Mouse (Mus musculus) intestine, postnatal 0 days (tissue): ENCODE measurements around the gene D11Wsu47e. TPM values are rescaled to one million over a fixed set of nuclear protein-coding genes. Genes with fewer than 3 reads are reported as not detected.
"Not testable (repeated sequence)": the region's sequence is repeated elsewhere in the genome, so short reads cannot be mapped to it uniquely, and the experiment has no call there.

Experiments used
- ATAC-seq: fragments of 200-750 bp; cut with Nextera tagmentation; 2 replicates; pipeline ENCODE4 v1.8.0; 2017; ENCODE audit warnings: mild to moderate bottlenecking, moderate TSS enrichment, moderate library complexity
- H3K27ac ChIP-seq: fragments of 300-500 bp; sonication (generic); 2 replicates; pipeline ENCODE4 v1.5.1; 2014; ENCODE audit warnings: mild to moderate bottlenecking, low read depth, low read length, moderate library complexity
- H3K27me3 ChIP-seq: fragments of 300-500 bp; sonication (generic); replicated peaks from 2 replicates; pipeline ENCODE4 v1.6.1; 2014; ENCODE audit warnings: low read length, mixed read lengths; ENCODE audit not compliant: control insufficient read depth, insufficient read depth
- H3K36me3 ChIP-seq: fragments of 300-500 bp; sonication (generic); 2 replicates; pipeline ENCODE4 v1.6.1; 2014; ENCODE audit warnings: mild to moderate bottlenecking, moderate library complexity; ENCODE audit not compliant: control insufficient read depth, insufficient read depth
- H3K4me1 ChIP-seq: fragments of 300-500 bp; sonication (generic); replicated peaks from 2 replicates; pipeline ENCODE4 v1.6.1; 2014; ENCODE audit warnings: antibody characterized with exemption, low read length, mixed read lengths; ENCODE audit not compliant: control insufficient read depth, insufficient read depth
- H3K4me2 ChIP-seq: fragments of 300-500 bp; sonication (generic); replicated peaks from 2 replicates; pipeline ENCODE4 v1.6.1; 2014; ENCODE audit warnings: low read depth, mild to moderate bottlenecking, moderate library complexity
- H3K4me3 ChIP-seq: fragments of 300-500 bp; sonication (generic); 2 replicates; pipeline ENCODE4 v1.5.1; 2014; ENCODE audit warnings: low read depth, low read length
- H3K9ac ChIP-seq: fragments of 300-500 bp; sonication (generic); 2 replicates; pipeline ENCODE4 v1.6.1; 2014; ENCODE audit warnings: mild to moderate bottlenecking, low read depth, low read length
- H3K9me3 ChIP-seq: fragments of 300-500 bp; sonication (generic); 2 replicates; pipeline ENCODE4 v1.6.1; 2016; ENCODE audit warnings: mixed run types; ENCODE audit not compliant: control insufficient read depth
- CTCF ChIP-seq: sonication (generic); IDR thresholded peaks from 2 replicates; pipeline ENCODE4 v1.5.1; 2016; ENCODE audit warnings: low read depth, mild to moderate bottlenecking, control low read depth, antibody characterized with exemption, moderate library complexity
- WGBS: fragments of 180-500 bp; shearing (Covaris S2); extraction: QIAGEN DNeasy Blood & Tissue Kit; methylation state at CpG from one replicate; pipeline ENCODE4 v1.1.7; 2014; 5-methylcytosine and 5-hydroxymethylcytosine counted together
- polyA plus RNA-seq: library from polyadenylated mRNA; unstranded; fragments of >200 nt; fragmentation: Nextera tagmentation; extraction: Ambion mirVana; gene quantifications from 2 replicates; pipeline ENCODE4 v1.2.1, GENCODE M21; 2015

D11Wsu47e gene
- polyA plus RNA-seq, 1 experiment from 2014 or later = 9.0 TPM

- WGBS = 87% methylated on average over 18 of the region's 18 CpGs
- no peaks in the 10 kb centered on the region for H3K27me3 ChIP-seq
- H3K36me3 ChIP-seq = peaks cover 71% of the 10 kb centered on the region
- no peak overlapping the region for H3K9ac ChIP-seq
- TF ChIP-seq CTCF = no peak
- no peaks in the 10 kb centered on the region for H3K9me3 ChIP-seq
- H3K4me2 ChIP-seq = no peak overlapping the region
- no peak overlapping the region for H3K4me3 ChIP-seq
- H3K4me1 ChIP-seq = no peaks in the 10 kb centered on the region
- no peak overlapping the region for H3K27ac ChIP-seq
- ATAC-seq = no peak
Observed at GRCm38 (mm10) chr11:113654561-113655270, 29.5 kb upstream of the D11Wsu47e start.

- no peak for ATAC-seq
- H3K36me3 ChIP-seq = peaks cover 86% of the 10 kb centered on the region
- WGBS = 86% methylated on average over 8 of the region's 8 CpGs
Observed at GRCm38 (mm10) chr11:113656511-113656932, 27.7 kb upstream of the D11Wsu47e start.

GRCm38 (mm10) chr11:113657221-113657620 lies 27.0 kb upstream of the D11Wsu47e start:
- WGBS = 39% methylated on average over 4 of the region's 4 CpGs
- H3K4me1 ChIP-seq = no peaks in the 10 kb centered on the region
- no peak overlapping the region for H3K4me2 ChIP-seq
- no peak for ATAC-seq
- H3K36me3 ChIP-seq = peaks cover 88% of the 10 kb centered on the region
- H3K27me3 ChIP-seq = no peaks in the 10 kb centered on the region
- H3K27ac ChIP-seq = no peak overlapping the region
- no peaks in the 10 kb centered on the region for H3K9me3 ChIP-seq
- TF ChIP-seq CTCF = no peak
- H3K9ac ChIP-seq = no peak overlapping the region
- no peak overlapping the region for H3K4me3 ChIP-seq

More at GRCm38 (mm10) chr11:113656511-113656932, 27.7 kb upstream of the D11Wsu47e start:
- H3K4me1 ChIP-seq = no peaks in the 10 kb centered on the region
- no peak for TF ChIP-seq CTCF
- H3K4me2 ChIP-seq = no peak overlapping the region
- no peaks in the 10 kb centered on the region for H3K27me3 ChIP-seq
- no peak overlapping the region for H3K27ac ChIP-seq
- no peak overlapping the region for H3K9ac ChIP-seq
- H3K4me3 ChIP-seq = no peak overlapping the region
- H3K9me3 ChIP-seq = no peaks in the 10 kb centered on the region

- Histone ChIP-seq H3K4me3 (no peak overlapping the region), H3K4me2 (no peak overlapping the region), H3K36me3 (peaks cover 88% of the 10 kb centered on the region), H3K27ac (no peak overlapping the region), H3K9me3 (no peaks in the 10 kb centered on the region), H3K27me3 (no peaks in the 10 kb centered on the region), H3K4me1 (no peaks in the 10 kb centered on the region), H3K9ac (no peak overlapping the region)
- WGBS = 86% methylated on average over 8 of the region's 8 CpGs
- ATAC-seq = no peak
- TF ChIP-seq CTCF = no peak
Observed at GRCm38 (mm10) chr11:113658319-113658718, 25.9 kb upstream of the D11Wsu47e start.

GRCm38 (mm10) chr11:113658763-113659162 lies 25.4 kb upstream of the D11Wsu47e start:
- no peak for ATAC-seq
- Histone ChIP-seq H3K4me1 (no peaks in the 10 kb centered on the region), H3K9ac (no peak overlapping the region), H3K9me3 (no peaks in the 10 kb centered on the region), H3K27me3 (no peaks in the 10 kb centered on the region), H3K27ac (no peak overlapping the region), H3K36me3 (peaks cover 88% of the 10 kb centered on the region), H3K4me2 (no peak overlapping the region), H3K4me3 (no peak overlapping the region)
- 70% methylated on average over 4 of the region's 4 CpGs for WGBS
- no peak for TF ChIP-seq CTCF

GRCm38 (mm10) chr11:113660213-113660612 lies 24.0 kb upstream of the D11Wsu47e start:
- H3K9me3 ChIP-seq, H3K4me2 ChIP-seq, ATAC-seq, H3K9ac ChIP-seq, H3K27ac ChIP-seq, H3K4me3 ChIP-seq, H3K27me3 ChIP-seq, H3K4me1 ChIP-seq: not testable (repeated sequence)
- peaks cover 76% of the 10 kb centered on the region for H3K36me3 ChIP-seq
- 0 out of 2 replicates have a peak, but pooled peaks have one; percentile 25 for TF ChIP-seq CTCF
- 97% methylated on average over 3 of the region's 3 CpGs for WGBS
